Mouse (Mus musculus) hindlimb bud, embryonic 11.5 days (tissue): ENCODE measurements at regions not wholly inside any gene's neighbourhood (a gene's known extent, or its start where the extent isn't known, plus 50 kb on each side); places are given as distances from the start of the nearest gene placed in this dataset.

Experiments used
- DNase-seq: peaks from one replicate; pipeline ENCODE4 v3.0.0-alpha.2; 2012; ENCODE audit warnings: low read depth, low spot score; ENCODE audit errors: extremely low spot score

- no peak for DNase-seq
Measured at GRCm38 (mm10) chr7:136342211-136342799, 552.1 kb upstream of the Mgmt start.

GRCm38 (mm10) chr7:136342822-136343221 is 551.6 kb upstream of the Mgmt start:
- DNase-seq = peak; percentile 46

GRCm38 (mm10) chr7:136343494-136343893 is 550.9 kb upstream of the Mgmt start:
- no peak for DNase-seq

GRCm38 (mm10) chr7:136345051-136345450 is 549.4 kb upstream of the Mgmt start:
- DNase-seq = no peak

- DNase-seq = no peak
Measured at GRCm38 (mm10) chr7:136346531-136346930, 547.9 kb upstream of the Mgmt start.

- DNase-seq = no peak
Measured at GRCm38 (mm10) chr7:136348309-136348708, 546.1 kb upstream of the Mgmt start.

GRCm38 (mm10) chr7:136349651-136350050 is 544.8 kb upstream of the Mgmt start:
- no peak for DNase-seq

- DNase-seq = no peak
Measured at GRCm38 (mm10) chr7:136357011-136357410, 537.4 kb upstream of the Mgmt start.

GRCm38 (mm10) chr7:136365318-136366211 is 528.8 kb upstream of the Mgmt start:
- DNase-seq = no peak

- no peak for DNase-seq
Measured at GRCm38 (mm10) chr7:136377259-136377658, 517.2 kb upstream of the Mgmt start.

- DNase-seq = no peak
Measured at GRCm38 (mm10) chr7:136377742-136378141, 516.7 kb upstream of the Mgmt start.

GRCm38 (mm10) chr7:136378321-136378720 is 516.1 kb upstream of the Mgmt start:
- DNase-seq = no peak

- no peak for DNase-seq
Measured at GRCm38 (mm10) chr7:136379319-136379718, 515.1 kb upstream of the Mgmt start.

- no peak for DNase-seq
Measured at GRCm38 (mm10) chr7:136379741-136380140, 514.7 kb upstream of the Mgmt start.

GRCm38 (mm10) chr7:136383296-136383695 is 511.1 kb upstream of the Mgmt start:
- DNase-seq = no peak

- DNase-seq = no peak
Measured at GRCm38 (mm10) chr7:136387736-136388135, 506.7 kb upstream of the Mgmt start.

GRCm38 (mm10) chr7:136390066-136390465 is 504.3 kb upstream of the Mgmt start:
- peak; percentile 57 for DNase-seq

- no peak for DNase-seq
Measured at GRCm38 (mm10) chr7:136393454-136393853, 501.0 kb upstream of the Mgmt start.

GRCm38 (mm10) chr7:136395838-136396237 is 498.6 kb upstream of the Mgmt start:
- DNase-seq = no peak

GRCm38 (mm10) chr7:136397101-136397500 is 497.3 kb upstream of the Mgmt start:
- no peak for DNase-seq

- DNase-seq = no peak
Measured at GRCm38 (mm10) chr7:136402688-136403597, 491.5 kb upstream of the Mgmt start.
